Mouse (Mus musculus) cerebellum, adult 11 months (tissue): ENCODE results near the gene Gm10961.
"Not testable (repeated sequence)": the region's sequence is repeated elsewhere in the genome, so short reads cannot be mapped to it uniquely, and the experiment has no call there.

Experiments used
- DNase-seq: peaks from one replicate; pipeline ENCODE4 v3.0.0; 2022

Gene Gm10961

GRCm38 (mm10) chr3:107619911-107620310, 11.2 kb upstream of the Gm10961 start:
- DNase-seq, result no peak

- DNase-seq, result no peak
Observed at GRCm38 (mm10) chr3:107621286-107622075, 9.6 kb upstream of the Gm10961 start.

- DNase-seq, result no peak
Observed at GRCm38 (mm10) chr3:107622537-107622936, 8.6 kb upstream of the Gm10961 start.

GRCm38 (mm10) chr3:107624424-107624823, 6.7 kb upstream of the Gm10961 start:
- DNase-seq, result no peak

GRCm38 (mm10) chr3:107625536-107625935, 5.6 kb upstream of the Gm10961 start:
- DNase-seq, result no peak

- no peak for DNase-seq
Observed at GRCm38 (mm10) chr3:107626751-107627150, 4.4 kb upstream of the Gm10961 start.

GRCm38 (mm10) chr3:107627641-107628040, 3.5 kb upstream of the Gm10961 start:
- DNase-seq, result no peak

GRCm38 (mm10) chr3:107628551-107628950, 2.6 kb upstream of the Gm10961 start:
- DNase-seq, result no peak

GRCm38 (mm10) chr3:107629411-107629810, 1.7 kb upstream of the Gm10961 start:
- no peak for DNase-seq

GRCm38 (mm10) chr3:107631523-107631958, 419 bp downstream of the Gm10961 start, which contains the start of gene Strip1:
Gene Strip1, minus strand, starts transcription at chr3:107631694.
- DNase-seq, result peak; percentile 92

- no peak for DNase-seq
Observed at GRCm38 (mm10) chr3:107632786-107633185, 1.7 kb downstream of the Gm10961 start.

GRCm38 (mm10) chr3:107633906-107634305, 2.8 kb downstream of the Gm10961 start:
- DNase-seq, result no peak

GRCm38 (mm10) chr3:107635836-107636235, 4.7 kb downstream of the Gm10961 start:
- no peak for DNase-seq

GRCm38 (mm10) chr3:107636236-107636635, 5.1 kb downstream of the Gm10961 start:
- no peak for DNase-seq

GRCm38 (mm10) chr3:107637606-107638172, 6.6 kb downstream of the Gm10961 start:
- no peak for DNase-seq

- no peak for DNase-seq
Observed at GRCm38 (mm10) chr3:107646947-107647346, 15.8 kb downstream of the Gm10961 start.

- not testable (repeated sequence) for DNase-seq
Observed at GRCm38 (mm10) chr3:107650276-107650675, 19.2 kb downstream of the Gm10961 start.

- no peak for DNase-seq
Observed at GRCm38 (mm10) chr3:107652968-107653367, 21.8 kb downstream of the Gm10961 start.

GRCm38 (mm10) chr3:107654861-107655260, 23.7 kb downstream of the Gm10961 start:
- no peak for DNase-seq

GRCm38 (mm10) chr3:107655491-107655890, 24.4 kb downstream of the Gm10961 start:
- no peak for DNase-seq

- DNase-seq, result no peak
Observed at GRCm38 (mm10) chr3:107656151-107656550, 25.0 kb downstream of the Gm10961 start.

GRCm38 (mm10) chr3:107656888-107657287, 25.8 kb downstream of the Gm10961 start:
- DNase-seq, result no peak

GRCm38 (mm10) chr3:107659000-107659399, 27.9 kb downstream of the Gm10961 start:
- no peak for DNase-seq

GRCm38 (mm10) chr3:107664641-107665040, 33.5 kb downstream of the Gm10961 start:
- DNase-seq, result no peak
